Mouse (Mus musculus) E14TG2a.4 (cell line): ENCODE results near the gene Gm3336.

Experiments used
- CTCF ChIP-seq: conservative IDR thresholded peaks from 2 replicates; pipeline ENCODE4 v1.5.1; 2014; ENCODE audit warnings: low read length
- POU5F1 ChIP-seq: IDR thresholded peaks from 2 replicates; pipeline ENCODE4 v1.6.1; 2014; ENCODE audit warnings: low read length, borderline replicate concordance

- TF ChIP-seq CTCF (no peak), POU5F1 (no peak)
These were observed 23.3 kb downstream of the Gm3336 start for GRCm38 (mm10) chr8:70741661-70742060.
